Mouse (Mus musculus): Measurements from ENCODE around the gene Khk. TPM values are rescaled to one million over a fixed set of nuclear protein-coding genes. Genes with fewer than 3 reads are reported as not detected.

Gene Khk
- polyA plus RNA-seq, 1 experiment from 2014 or later, result 17.4 TPM

Other genes starting within 250 kb of the Khk start
- gene Dpysl5, start 209.9 kb upstream of the Khk start, polyA plus RNA-seq (2015; fragmentation: Nextera tagmentation; extraction: Ambion mirVana), result 7.5 and 10.4 TPM in 2 replicates
- 23.9 and 25.8 TPM in 2 replicates for gene Mapre3, start 106.8 kb upstream of the Khk start, polyA plus RNA-seq (2015; fragmentation: Nextera tagmentation; extraction: Ambion mirVana)
- gene Tmem214, start 53.4 kb upstream of the Khk start, polyA plus RNA-seq (2015; fragmentation: Nextera tagmentation; extraction: Ambion mirVana), result 71.1 and 82.2 TPM in 2 replicates
- 28.6 and 32.8 TPM in 2 replicates for gene Agbl5, start 32.7 kb upstream of the Khk start, polyA plus RNA-seq (2015; fragmentation: Nextera tagmentation; extraction: Ambion mirVana)
- gene Ost4, start 13.6 kb upstream of the Khk start, polyA plus RNA-seq (2015; fragmentation: Nextera tagmentation; extraction: Ambion mirVana), result 415 and 422 TPM in 2 replicates
- 199 and 251 TPM in 2 replicates for gene Emilin1, start 8.0 kb upstream of the Khk start, polyA plus RNA-seq (2015; fragmentation: Nextera tagmentation; extraction: Ambion mirVana)
- gene Cgref1, start 24.2 kb downstream of the Khk start, polyA plus RNA-seq (2015; fragmentation: Nextera tagmentation; extraction: Ambion mirVana), result 8.2 and 11.5 TPM in 2 replicates
- gene Preb, start 38.9 kb downstream of the Khk start, polyA plus RNA-seq (2015; fragmentation: Nextera tagmentation; extraction: Ambion mirVana), result 132 and 133 TPM in 2 replicates
- gene Tcf23, start 47.2 kb downstream of the Khk start, polyA plus RNA-seq (2015; fragmentation: Nextera tagmentation; extraction: Ambion mirVana), result 0.08 TPM in 1 of 2 replicates, not detected in the other
- 123 and 138 TPM in 2 replicates for gene Atraid, start 126.9 kb downstream of the Khk start, polyA plus RNA-seq (2015; fragmentation: Nextera tagmentation; extraction: Ambion mirVana)
- 10.2 and 11.8 TPM in 2 replicates for gene Slc5a6, start 127.5 kb downstream of the Khk start, polyA plus RNA-seq (2015; fragmentation: Nextera tagmentation; extraction: Ambion mirVana)
- gene Cad, start 133.3 kb downstream of the Khk start, polyA plus RNA-seq (2015; fragmentation: Nextera tagmentation; extraction: Ambion mirVana), result 27.9 and 30.2 TPM in 2 replicates
- gene Dnajc5g, start 184.9 kb downstream of the Khk start, polyA plus RNA-seq (2015; fragmentation: Nextera tagmentation; extraction: Ambion mirVana), result not detected in 2 replicates
- 0.73 TPM in 1 of 2 replicates, not detected in the other for gene Slc30a3, start 186.8 kb downstream of the Khk start, polyA plus RNA-seq (2015; fragmentation: Nextera tagmentation; extraction: Ambion mirVana)
- gene Trim54, start 195.3 kb downstream of the Khk start, polyA plus RNA-seq (2015; fragmentation: Nextera tagmentation; extraction: Ambion mirVana), result 0.37 and 0.62 TPM in 2 replicates
- gene Ucn, start 217.4 kb downstream of the Khk start, polyA plus RNA-seq (2015; fragmentation: Nextera tagmentation; extraction: Ambion mirVana), result not detected in 2 replicates
- gene Mpv17, start 232.8 kb downstream of the Khk start, polyA plus RNA-seq (2015; fragmentation: Nextera tagmentation; extraction: Ambion mirVana), result 69.4 and 70.2 TPM in 2 replicates